Mouse (Mus musculus) heart, embryonic 14.5 days (tissue): ENCODE measurements around the gene G430095P16Rik. TPM values are rescaled to one million over a fixed set of nuclear protein-coding genes. Genes with fewer than 3 reads are reported as not detected.

Source experiments
- ATAC-seq: fragments of 200-750 bp; cut with Nextera tagmentation; 2 replicates; pipeline ENCODE4 v1.8.0; 2017; ENCODE audit warnings: low read depth, moderate TSS enrichment; ENCODE audit not compliant: insufficient number of reproducible peaks, insufficient read depth, low FRiP score
- H3K27ac ChIP-seq, 2 experiments: fragments of 200-500 bp in 1 of 2; fragments of 300-500 bp in 1 of 2; sonication (generic) in 1 of 2; replicated peaks in 1 of 2; 2 replicates each; pipeline ENCODE4 v1.5.1; 2012 to 2014; ENCODE audit warnings: low read depth in 2 of 2, low read length in 2 of 2, control low read depth in 1 of 2, mild to moderate bottlenecking in 1 of 2, mixed read lengths in 1 of 2; ENCODE audit not compliant: control insufficient read depth in 1 of 2, insufficient read depth in 1 of 2
- H3K27me3 ChIP-seq: fragments of 300-500 bp; sonication (generic); 2 replicates; pipeline ENCODE4 v1.6.1; 2014; ENCODE audit warnings: mild to moderate bottlenecking, low read length, control low read depth; ENCODE audit not compliant: control insufficient read depth, insufficient read depth
- H3K36me3 ChIP-seq: fragments of 300-500 bp; sonication (generic); 2 replicates; pipeline ENCODE4 v1.6.1; 2014; ENCODE audit warnings: mild to moderate bottlenecking, control low read depth, low read length, mixed read lengths; ENCODE audit not compliant: control insufficient read depth, insufficient read depth
- H3K4me1 ChIP-seq, 2 experiments: fragments of 200-500 bp in 1 of 2; fragments of 300-500 bp in 1 of 2; sonication (generic) in 1 of 2; 2 replicates each; pipeline ENCODE4 v1.6.1; 2012 to 2014; ENCODE audit warnings: low read length in 2 of 2, control low read depth in 1 of 2, mixed read lengths in 1 of 2; ENCODE audit not compliant: control insufficient read depth in 2 of 2, insufficient read depth in 2 of 2
- H3K4me2 ChIP-seq: fragments of 300-500 bp; sonication (generic); 2 replicates; pipeline ENCODE4 v1.6.1; 2014; ENCODE audit warnings: mild to moderate bottlenecking, low read length
- H3K4me3 ChIP-seq, 2 experiments: fragments of 200-500 bp in 1 of 2; fragments of 300-500 bp in 1 of 2; sonication (generic) in 1 of 2; 2 replicates each; pipeline ENCODE4 v1.5.1; 2012 to 2014; ENCODE audit warnings: low read length in 2 of 2, mild to moderate bottlenecking in 2 of 2, control low read depth in 1 of 2, low read depth in 1 of 2, moderate library complexity in 1 of 2; ENCODE audit not compliant: control insufficient read depth in 1 of 2, insufficient read depth in 1 of 2
- H3K9ac ChIP-seq: fragments of 300-500 bp; sonication (generic); 2 replicates; pipeline ENCODE4 v1.6.1; 2014; ENCODE audit warnings: mild to moderate bottlenecking, low read length
- H3K9me3 ChIP-seq: fragments of 300-500 bp; sonication (generic); 2 replicates; pipeline ENCODE4 v1.6.1; 2016; ENCODE audit warnings: low read length, control low read depth; ENCODE audit not compliant: control insufficient read depth
- WGBS: fragments of 180-500 bp; shearing (Covaris S2); extraction: QIAGEN DNeasy Blood & Tissue Kit; methylation state at CpG from one replicate; pipeline ENCODE4 v1.1.7; 2014; 5-methylcytosine and 5-hydroxymethylcytosine counted together
- polyA plus RNA-seq: library from polyadenylated mRNA; unstranded; fragments of >200 nt; fragmentation: Nextera tagmentation; extraction: Ambion mirVana; gene quantifications from 2 replicates; pipeline ENCODE4 v1.2.1, GENCODE M21; 2014

Gene G430095P16Rik
- polyA plus RNA-seq, 1 experiment from 2014 or later, result 5.9 TPM

DNA sequence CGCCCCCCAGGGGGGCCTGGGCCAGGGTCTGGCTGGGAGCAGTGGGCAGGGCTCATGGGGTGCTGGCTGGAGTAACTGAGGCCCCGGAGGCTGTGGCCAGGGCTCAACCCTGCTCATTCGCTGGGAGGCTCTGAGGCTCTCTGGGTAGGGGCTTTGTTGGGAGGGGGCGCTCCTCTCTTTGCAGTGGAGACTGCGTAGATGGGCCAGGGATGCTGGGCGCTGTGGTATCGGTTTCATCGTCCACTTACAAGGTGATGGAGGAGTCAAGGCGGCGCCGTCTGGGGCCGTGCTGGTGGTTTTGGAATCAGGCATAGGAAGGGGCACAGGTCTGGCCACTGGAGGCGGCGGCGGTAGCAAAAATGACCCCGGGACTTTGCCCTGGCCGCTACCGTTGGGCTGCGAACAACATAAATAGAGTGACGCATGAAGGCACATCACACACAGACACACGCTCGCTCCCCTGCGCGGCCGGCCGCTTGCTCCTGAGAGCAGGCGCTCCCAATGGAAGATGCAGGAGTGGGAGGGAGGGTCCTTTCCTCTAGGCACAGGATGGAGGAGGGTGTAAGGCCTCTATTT lies 6.8 kb upstream of the G430095P16Rik start:
- peaks cover 32 to 42% of the 10 kb centered on the region in 2 experiments for H3K4me1 ChIP-seq
- no peak overlapping the region for H3K27ac ChIP-seq
- peaks cover 17% of the 10 kb centered on the region for H3K27me3 ChIP-seq
- peak overlapping the region; percentile 21; the same call in 1 of the 2 replicates for H3K9ac ChIP-seq
- H3K4me3 ChIP-seq, result no peak overlapping the region
- H3K4me2 ChIP-seq, result peak overlapping the region; percentile 24
- no peak for ATAC-seq
- 17% methylated on average over 27 of the region's 27 CpGs for WGBS
- peaks cover 39% of the 10 kb centered on the region for H3K36me3 ChIP-seq
- no peaks in the 10 kb centered on the region for H3K9me3 ChIP-seq

DNA sequence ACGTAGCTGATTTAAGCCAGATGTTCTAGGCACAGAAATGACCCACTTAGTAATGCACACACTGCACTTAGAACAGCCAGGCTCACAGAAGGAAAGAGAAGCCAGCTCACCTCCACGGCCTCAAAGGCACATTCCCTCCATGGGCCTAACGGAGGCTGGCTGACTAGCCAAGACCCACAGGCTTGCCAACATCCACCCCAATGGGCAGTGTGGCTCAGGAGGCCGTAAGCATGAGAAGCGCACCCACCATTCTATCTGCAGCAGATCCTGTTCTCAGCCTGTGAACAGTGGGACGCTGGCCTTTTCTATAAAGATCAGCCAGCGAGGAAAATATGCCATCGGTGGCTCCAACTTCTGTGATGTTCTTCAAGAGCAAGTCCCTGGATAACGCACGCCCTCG lies 6.0 kb upstream of the G430095P16Rik start:
- H3K9me3 ChIP-seq, result no peaks in the 10 kb centered on the region
- 88% methylated on average over 11 of the region's 11 CpGs for WGBS
- H3K4me3 ChIP-seq, result no peak overlapping the region
- ATAC-seq, result no peak
- no peak overlapping the region for H3K27ac ChIP-seq
- H3K9ac ChIP-seq, result no peak overlapping the region
- H3K4me2 ChIP-seq, result no peak overlapping the region
- H3K27me3 ChIP-seq, result peaks cover 17% of the 10 kb centered on the region
- peaks cover 28 to 39% of the 10 kb centered on the region in 2 experiments for H3K4me1 ChIP-seq
- peaks cover 46% of the 10 kb centered on the region for H3K36me3 ChIP-seq

DNA sequence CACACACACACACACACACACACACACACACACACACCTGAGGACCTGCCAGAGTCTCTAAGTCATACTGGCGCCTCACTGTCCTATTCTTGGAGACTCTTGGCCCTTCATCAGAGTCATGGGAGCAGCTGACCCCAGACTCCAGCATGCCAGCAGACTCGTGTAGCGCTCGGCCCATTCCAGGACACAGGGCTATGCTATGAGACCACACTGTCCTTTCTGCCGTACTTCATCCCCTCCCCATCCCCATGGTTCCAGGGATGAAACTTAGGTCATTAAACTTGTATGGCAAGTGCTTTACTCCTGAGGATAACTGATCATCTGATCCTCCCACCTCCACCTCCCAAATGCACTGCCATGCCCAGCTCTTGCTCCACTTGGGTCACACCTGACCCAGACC lies 4.3 kb upstream of the G430095P16Rik start:
- no peak overlapping the region for H3K27ac ChIP-seq
- H3K4me2 ChIP-seq, result no peak overlapping the region
- peaks cover 27 to 40% of the 10 kb centered on the region in 2 experiments for H3K4me1 ChIP-seq
- H3K27me3 ChIP-seq, result peaks cover 17% of the 10 kb centered on the region
- H3K9me3 ChIP-seq, result no peaks in the 10 kb centered on the region
- no peak for ATAC-seq
- no peak overlapping the region for H3K4me3 ChIP-seq
- H3K9ac ChIP-seq, result no peak overlapping the region
- H3K36me3 ChIP-seq, result peaks cover 50% of the 10 kb centered on the region
- 81% methylated on average over 5 of the region's 5 CpGs for WGBS

DNA sequence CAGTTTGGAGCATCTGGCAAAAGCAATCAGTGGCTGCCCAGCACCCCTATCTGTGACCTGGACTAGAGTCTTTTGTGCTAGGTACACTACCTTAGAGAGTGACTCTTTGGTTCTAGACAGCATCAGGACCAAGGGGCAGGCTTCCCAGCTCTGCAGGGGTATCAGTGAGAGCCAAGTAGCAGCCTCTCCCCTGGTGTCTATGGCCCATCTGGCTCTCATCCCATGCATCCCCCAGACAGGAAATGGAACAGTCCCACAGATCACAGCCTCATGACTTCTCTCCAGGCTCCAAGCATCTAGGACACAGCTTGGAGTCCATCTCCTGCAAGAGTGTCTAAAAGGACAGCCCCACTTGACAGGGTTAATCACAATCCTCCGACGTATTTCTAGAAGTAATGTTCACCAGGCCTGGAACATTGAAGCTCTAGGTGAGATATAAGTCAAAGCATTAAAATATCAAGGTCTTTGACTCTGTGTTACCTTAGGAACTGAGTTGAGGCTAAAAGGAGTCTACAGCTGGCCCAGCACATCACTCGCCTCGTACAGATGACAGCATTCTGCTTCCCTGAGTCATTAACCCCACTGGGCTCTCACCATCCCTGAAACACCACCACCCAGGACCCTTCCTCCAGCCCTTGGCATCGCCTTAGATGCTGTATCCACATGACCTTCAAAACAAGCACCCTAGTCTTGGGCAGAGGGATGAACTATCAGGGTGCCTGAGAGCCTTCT lies 3.7 kb upstream of the G430095P16Rik start:
- Histone ChIP-seq H3K4me3 (no peak overlapping the region), H3K4me2 (no peak overlapping the region), H3K4me1 (peaks cover 29 to 41% of the 10 kb centered on the region in 2 experiments), H3K9me3 (no peaks in the 10 kb centered on the region), H3K27ac (no peak overlapping the region), H3K27me3 (peaks cover 17% of the 10 kb centered on the region), H3K36me3 (peaks cover 50% of the 10 kb centered on the region), H3K9ac (0 out of 2 replicates have a peak overlapping the region, but pooled peaks have one; percentile 30)
- WGBS, result 68% methylated on average over 5 of the region's 5 CpGs
- no peak for ATAC-seq

DNA sequence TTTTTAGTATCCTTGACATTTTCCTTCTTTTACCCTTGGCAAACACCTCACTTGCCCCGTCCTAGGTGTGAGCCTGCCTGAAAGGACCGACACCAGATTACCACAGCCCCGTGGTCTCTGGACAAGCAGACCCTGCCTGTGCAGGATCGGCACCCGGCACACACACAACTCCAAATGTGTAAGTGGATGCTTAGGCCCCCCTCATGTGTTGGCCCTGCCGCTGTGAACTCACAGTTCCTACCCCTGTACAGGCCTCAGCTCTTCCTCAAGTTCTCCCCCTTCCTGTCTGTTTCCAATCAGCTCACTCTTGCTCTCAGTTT lies 317 bp upstream of the G430095P16Rik start:
- Histone ChIP-seq H3K36me3 (peaks cover 62% of the 10 kb centered on the region), H3K9ac (peak overlapping the region; percentile 47; the same call in 1 of the 2 replicates), H3K4me2 (peak overlapping the region; percentile 56), H3K27ac (peak overlapping the region; percentile 90 to 96), H3K4me3 (no peak overlapping the region), H3K9me3 (no peaks in the 10 kb centered on the region), H3K4me1 (peaks cover 46 to 59% of the 10 kb centered on the region in 2 experiments), H3K27me3 (0 out of 2 replicates have a peak, but pooled peaks cover 2% of the 10 kb centered on the region)
- WGBS, result 65% methylated on average over 6 of the region's 6 CpGs
- ATAC-seq, result no peak

DNA sequence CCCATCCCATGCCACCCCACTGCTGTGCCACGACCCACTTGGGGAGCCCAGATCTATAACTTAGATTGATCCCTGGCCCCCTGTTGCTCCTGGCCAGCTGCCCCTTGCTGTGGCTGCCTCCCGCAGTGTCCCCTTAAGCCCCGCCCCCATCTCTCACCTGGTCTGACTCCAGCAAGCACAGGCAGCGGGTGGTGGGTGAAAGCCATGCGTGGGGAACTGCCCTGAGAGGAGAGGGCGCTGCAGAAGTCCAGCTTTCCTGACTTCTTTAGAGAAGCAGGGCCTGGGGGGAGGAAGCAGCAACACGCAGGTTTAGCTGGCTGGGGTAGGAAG lies 729 bp downstream of the G430095P16Rik start:
- WGBS, result 37% methylated on average over 7 of the region's 7 CpGs
- H3K4me1 ChIP-seq, result peaks cover 51 to 64% of the 10 kb centered on the region in 2 experiments

DNA sequence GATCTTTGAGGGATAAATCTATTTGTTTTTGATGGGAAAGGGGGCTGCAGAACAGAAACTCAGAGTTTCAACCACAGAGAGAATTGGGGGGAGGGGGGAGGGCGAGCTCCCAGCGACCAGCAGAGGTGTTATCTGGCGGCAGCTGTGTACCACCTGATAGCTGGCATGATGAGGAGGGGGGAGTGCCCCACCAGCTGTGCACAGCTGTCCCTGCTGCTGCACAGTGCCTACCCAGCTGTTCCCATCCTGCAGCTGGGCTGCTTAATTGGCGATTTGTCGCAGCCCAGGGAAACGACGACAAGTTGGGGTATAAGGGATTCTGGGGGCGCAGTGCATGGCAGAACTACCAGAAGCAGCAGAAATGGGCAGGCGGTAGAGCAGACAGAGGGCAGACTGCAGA lies 1.9 kb downstream of the G430095P16Rik start:
- WGBS, result 45% methylated on average over 9 of the region's 9 CpGs
- no peaks in the 10 kb centered on the region for H3K9me3 ChIP-seq
- no peak for ATAC-seq
- no peaks in the 10 kb centered on the region for H3K27me3 ChIP-seq
- H3K27ac ChIP-seq, result peak overlapping the region in 1 of 2 experiments; percentile 90; a peak in 1 of 4 replicates
- H3K9ac ChIP-seq, result peak overlapping the region; percentile 35; the same call in 1 of the 2 replicates
- H3K4me3 ChIP-seq, result no peak overlapping the region
- 0 out of 2 replicates have a peak overlapping the region, but pooled peaks have one; percentile 56 for H3K4me2 ChIP-seq
- H3K36me3 ChIP-seq, result peaks cover 51% of the 10 kb centered on the region; the same call in 1 of the 2 replicates
- H3K4me1 ChIP-seq, result peaks cover 55 to 64% of the 10 kb centered on the region in 2 experiments

More for the DNA sequence above, 729 bp downstream of the G430095P16Rik start:
- H3K4me2 ChIP-seq, result peak overlapping the region; percentile 56
- H3K36me3 ChIP-seq, result peaks cover 61% of the 10 kb centered on the region
- no peaks in the 10 kb centered on the region for H3K27me3 ChIP-seq
- H3K9ac ChIP-seq, result peak overlapping the region; percentile 47
- peak; percentile 2; the same call in 1 of the 2 replicates for ATAC-seq
- peak overlapping the region; percentile 90 to 96 for H3K27ac ChIP-seq
- peak overlapping the region; percentile 10 to 12; a peak in 2 of 4 replicates for H3K4me3 ChIP-seq
- H3K9me3 ChIP-seq, result no peaks in the 10 kb centered on the region
